Mouse (Mus musculus) embryo, embryonic 10.5 days (tissue): ENCODE results near the gene Aldh3b2.
"Not testable (repeated sequence)": the region's sequence is repeated elsewhere in the genome, so short reads cannot be mapped to it uniquely, and the experiment has no call there.

ENCODE experiments used
- DNase-seq: peaks from one replicate; pipeline ENCODE4 v3.0.0-alpha.2; 2015; ENCODE audit warnings: low spot score

The Aldh3b2 gene

DNA sequence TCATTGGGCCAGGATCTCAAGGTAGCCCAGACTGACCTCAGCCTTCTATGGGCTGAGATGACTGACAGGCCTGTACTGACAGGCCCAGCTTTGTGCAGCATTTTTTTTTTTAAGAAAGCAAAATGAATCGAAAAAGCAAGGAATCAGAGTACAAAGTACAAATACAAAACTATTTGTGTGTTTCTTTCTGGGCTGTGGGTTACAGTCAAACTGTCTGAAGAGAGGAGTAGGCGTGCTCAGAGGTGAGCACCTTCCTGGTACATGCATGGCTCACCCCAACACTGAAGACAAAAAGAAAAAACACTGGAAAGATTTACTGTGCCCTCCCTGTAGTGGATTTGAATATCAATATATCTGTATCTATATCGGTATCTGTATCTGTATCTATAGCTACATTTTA is 24.3 kb upstream of the Aldh3b2 start:
- DNase-seq: no peak

DNA sequence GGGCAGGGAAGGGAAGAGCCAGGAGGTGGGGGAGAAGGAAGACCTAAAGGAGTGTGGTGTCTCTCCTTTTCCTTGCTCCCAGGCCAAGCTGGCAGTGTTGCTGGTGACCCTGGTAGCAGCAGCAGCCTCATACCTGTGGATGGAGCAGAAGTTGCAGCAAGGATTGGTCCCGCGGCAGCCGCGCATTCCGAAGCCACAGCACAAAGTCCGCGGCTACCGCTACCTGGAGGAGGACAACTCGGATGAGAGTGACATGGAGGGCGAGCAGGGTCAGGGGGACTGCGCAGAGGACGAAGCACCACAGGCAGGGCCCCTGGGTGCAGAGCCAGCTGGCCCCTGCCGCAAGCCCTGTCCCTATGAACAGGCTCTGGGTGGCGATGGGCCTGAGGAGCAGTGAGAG is 23.6 kb upstream of the Aldh3b2 start:
- DNase-seq: no peak

GRCm38 (mm10) chr19:3950331-3950730 is 21.8 kb upstream of the Aldh3b2 start:
- no peak for DNase-seq

- DNase-seq: no peak
Measured at GRCm38 (mm10) chr19:3951461-3951860, 20.7 kb upstream of the Aldh3b2 start.

- DNase-seq: no peak
Measured at GRCm38 (mm10) chr19:3952099-3952498, 20.0 kb upstream of the Aldh3b2 start.

- no peak for DNase-seq
Measured at GRCm38 (mm10) chr19:3955033-3955432, 17.1 kb upstream of the Aldh3b2 start.

- no peak for DNase-seq
Measured at GRCm38 (mm10) chr19:3955804-3956203, 16.3 kb upstream of the Aldh3b2 start.

GRCm38 (mm10) chr19:3957296-3958036 is 14.7 kb upstream of the Aldh3b2 start:
- not testable (repeated sequence) for DNase-seq

- DNase-seq: no peak
Measured at GRCm38 (mm10) chr19:3958470-3958869, 13.7 kb upstream of the Aldh3b2 start, which contains the start of gene Aldh3b3. Gene Aldh3b3, plus strand, starts transcription at chr19:3958645.

DNA sequence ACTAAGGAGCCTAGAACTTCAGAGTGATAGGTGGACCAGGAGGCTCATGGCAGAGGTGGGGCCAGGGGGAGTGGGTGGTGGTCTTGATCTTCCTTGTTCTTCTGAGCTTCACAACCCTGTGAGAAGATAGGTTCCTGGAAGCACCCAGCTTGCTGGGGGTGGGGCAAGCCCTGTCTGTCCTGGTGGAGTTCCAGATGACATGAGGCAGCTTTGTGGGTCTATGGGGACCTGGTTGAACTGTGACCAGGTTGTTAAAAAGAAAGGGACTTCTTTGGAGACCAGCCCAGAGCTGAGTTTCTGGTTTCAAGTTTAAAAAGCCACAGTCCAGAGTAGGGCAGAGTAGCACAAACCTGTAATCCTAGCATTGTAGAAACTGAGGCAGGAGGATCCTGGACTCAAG is 13.1 kb upstream of the Aldh3b2 start:
- no peak for DNase-seq

DNA sequence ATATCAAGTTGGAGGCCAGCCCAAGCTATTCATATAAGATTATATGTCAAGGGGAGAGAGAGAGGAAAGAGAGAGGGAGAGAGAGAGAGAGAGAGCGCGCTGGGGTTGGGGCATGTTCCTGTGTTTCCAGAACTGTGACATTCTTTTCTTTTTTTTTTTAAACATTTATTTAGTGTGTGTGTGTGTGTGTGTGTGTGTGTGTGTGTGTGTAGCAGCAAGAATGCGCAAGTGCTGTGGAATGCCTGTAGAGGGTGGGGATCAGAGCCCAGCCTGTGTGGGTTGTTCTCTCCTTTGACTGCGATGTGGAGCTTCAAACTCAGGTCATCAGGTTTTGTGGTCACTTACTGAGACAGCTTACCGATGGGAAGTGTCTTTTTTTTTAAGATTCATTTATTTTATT is 11.9 kb upstream of the Aldh3b2 start:
- DNase-seq: no peak

DNA sequence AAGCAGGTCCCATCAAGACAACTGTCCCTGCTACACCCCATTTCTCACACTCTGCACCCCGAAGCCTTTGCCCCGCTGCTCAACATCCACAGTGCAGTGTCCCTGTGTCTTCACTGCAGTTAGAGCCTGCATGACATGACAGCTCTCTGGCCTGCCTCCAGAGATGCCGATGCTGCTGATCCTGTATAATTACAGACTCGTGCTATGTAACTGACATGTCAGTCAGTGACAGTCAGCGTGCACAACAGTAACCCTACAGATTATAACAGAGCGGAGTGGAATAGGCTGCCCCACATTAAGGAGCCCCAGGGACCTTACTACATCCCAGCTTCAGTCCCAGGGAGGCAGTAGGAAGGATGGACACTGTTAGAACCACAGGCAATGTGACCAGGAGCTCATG is 10.3 kb upstream of the Aldh3b2 start:
- DNase-seq: not testable (repeated sequence)

GRCm38 (mm10) chr19:3962469-3962868 is 9.7 kb upstream of the Aldh3b2 start:
- DNase-seq: no peak

DNA sequence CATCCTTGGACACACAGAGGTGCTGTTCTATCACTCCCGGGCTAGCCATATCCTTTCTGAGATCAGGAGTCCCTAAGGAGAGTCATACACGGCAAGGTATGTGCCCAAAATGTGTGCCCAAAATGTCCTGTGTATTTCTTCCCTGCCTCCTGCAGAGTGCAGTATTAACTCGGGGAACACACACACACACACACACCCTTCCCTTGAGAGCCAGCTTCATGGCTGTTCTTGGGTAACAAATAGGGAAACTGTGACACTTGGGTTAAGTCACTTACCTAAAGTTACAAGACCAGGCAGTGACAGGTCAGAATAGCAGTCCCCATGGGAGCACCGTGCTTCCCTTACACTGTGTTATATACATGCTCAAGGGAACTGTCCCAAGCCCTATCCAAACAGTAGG is 8.1 kb upstream of the Aldh3b2 start:
- no peak for DNase-seq

DNA sequence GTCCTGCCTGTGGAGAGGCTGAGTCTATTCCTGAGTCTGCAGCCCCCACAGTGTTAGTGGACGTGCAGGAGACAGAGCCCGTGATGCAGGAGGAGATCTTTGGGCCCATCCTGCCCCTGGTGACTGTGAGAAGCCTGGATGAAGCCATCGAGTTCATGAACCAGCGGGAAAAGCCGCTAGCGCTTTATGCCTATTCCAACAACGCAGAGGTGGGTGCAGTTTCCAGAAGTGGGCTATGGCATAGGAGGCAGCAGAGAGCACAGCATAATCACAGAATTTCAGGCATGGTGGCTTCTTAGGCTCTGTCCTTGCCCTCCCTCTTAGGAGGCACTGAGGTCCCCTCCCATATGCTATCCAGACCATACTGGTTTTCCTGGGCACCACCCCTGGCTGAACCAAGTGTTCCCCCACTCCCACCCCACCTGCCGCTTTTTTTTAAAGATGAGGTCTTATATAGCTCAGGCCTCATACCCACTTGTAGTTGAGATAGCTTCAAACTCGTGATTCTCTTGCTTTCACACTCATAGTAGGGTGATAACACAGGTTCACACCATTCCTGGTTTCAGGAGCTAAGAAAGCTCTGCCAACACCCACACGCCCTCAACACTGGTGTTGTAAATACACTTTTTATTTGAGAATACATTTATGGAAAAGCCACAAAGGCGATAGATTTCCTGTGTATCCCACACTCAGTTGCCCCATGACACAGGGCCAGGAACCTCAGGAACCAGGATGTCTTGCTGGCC is 5.6 kb upstream of the Aldh3b2 start:
- no peak for DNase-seq

GRCm38 (mm10) chr19:3967258-3967657 is 4.9 kb upstream of the Aldh3b2 start:
- no peak for DNase-seq

GRCm38 (mm10) chr19:3974608-3975007 is 2.5 kb downstream of the Aldh3b2 start:
- not testable (repeated sequence) for DNase-seq

DNA sequence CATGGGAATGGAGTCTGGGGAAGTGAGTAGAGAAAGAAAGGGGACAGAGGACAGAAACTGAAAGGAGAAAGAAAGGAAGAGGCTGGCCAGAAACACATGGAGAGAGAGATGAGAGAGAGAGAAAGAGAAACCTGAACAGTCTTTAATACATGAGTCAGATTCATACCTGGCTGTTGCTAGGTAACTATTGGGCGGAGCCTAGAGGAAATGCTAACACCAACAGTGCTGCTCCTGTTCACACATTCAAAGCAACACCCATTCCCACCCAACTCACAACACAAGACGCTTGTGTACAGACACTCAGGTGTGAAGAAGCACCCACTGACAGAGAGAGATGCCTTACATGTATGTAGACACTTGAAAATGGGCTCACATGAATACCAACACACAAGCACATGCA is 3.7 kb downstream of the Aldh3b2 start:
- DNase-seq: no peak

DNA sequence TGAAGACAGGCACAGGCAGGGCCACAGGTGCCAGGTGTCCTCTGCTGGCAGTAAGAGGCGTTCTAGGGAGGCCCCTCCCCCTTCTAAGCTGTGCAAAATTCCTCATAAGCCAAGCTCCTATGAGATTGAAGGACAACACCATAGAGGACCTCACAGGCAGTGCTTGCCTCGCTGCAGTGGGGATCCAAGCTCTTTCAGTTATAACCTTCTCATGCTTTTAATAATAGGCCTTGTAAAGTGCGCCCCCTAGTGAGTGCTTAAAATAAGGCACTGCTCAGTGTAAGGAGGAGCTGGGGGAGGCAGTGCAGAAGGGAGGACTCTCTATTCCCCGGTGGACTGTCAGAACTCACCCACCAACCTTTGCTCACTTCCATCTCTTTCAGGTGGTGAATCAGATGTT is 8.2 kb downstream of the Aldh3b2 start:
- peak; percentile 94 for DNase-seq

- DNase-seq: no peak
Measured at GRCm38 (mm10) chr19:3980917-3981316, 8.8 kb downstream of the Aldh3b2 start.

DNA sequence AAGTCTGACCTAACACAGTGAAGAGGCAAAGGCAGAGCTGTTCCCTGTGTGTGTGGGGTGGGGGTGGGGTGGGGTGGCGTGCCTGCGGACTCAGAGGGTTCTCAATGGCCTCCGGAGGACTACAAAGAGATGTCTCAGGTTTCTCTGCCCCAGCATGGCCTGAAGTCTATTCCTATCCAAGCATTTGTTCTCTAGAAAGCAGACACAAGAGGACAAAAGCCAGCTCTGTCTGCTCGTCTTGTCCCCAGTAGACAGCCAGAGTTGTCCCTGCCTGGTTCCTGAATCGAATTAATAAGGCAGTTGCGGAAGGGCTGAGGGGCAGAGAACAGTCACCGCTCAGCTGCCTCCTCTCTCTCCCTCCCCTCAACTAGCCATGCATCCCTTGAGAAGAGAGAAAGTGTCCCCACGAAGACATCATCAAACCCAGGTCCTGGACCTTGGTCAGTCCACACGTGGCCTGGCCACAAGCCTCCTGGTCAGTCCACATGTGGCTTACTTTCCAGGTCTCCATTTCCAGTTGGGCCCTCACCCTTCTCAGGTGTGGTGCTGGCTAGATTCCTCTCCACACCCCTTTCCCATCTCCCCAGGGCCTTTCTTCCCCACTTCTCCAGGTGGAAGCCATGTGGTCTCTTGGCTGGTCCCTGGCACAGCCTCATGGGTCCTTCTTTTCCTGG is 11.5 kb downstream of the Aldh3b2 start:
- DNase-seq: peak; percentile 54

DNA sequence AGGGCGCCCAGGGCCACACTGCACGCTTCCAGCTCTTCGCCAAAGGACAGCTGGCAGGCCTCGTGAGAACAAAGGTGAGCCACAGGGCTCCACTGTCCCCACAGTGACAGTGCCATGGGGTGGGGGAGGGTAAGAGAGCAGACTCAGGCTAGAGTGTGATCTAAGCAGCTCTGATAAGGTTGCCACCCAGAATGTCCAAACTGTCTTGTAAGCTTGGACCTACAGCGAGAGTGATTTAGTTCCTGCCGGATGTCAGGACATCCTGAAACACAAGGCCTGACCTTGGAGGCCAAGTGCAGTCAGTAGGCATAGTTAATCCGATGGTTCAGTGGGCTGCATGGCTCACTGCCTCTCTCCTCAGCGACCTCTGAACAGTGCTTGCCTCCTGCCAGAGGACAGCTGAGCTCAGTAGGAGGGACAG is 13.1 kb downstream of the Aldh3b2 start:
- peak; percentile 68 for DNase-seq

DNA sequence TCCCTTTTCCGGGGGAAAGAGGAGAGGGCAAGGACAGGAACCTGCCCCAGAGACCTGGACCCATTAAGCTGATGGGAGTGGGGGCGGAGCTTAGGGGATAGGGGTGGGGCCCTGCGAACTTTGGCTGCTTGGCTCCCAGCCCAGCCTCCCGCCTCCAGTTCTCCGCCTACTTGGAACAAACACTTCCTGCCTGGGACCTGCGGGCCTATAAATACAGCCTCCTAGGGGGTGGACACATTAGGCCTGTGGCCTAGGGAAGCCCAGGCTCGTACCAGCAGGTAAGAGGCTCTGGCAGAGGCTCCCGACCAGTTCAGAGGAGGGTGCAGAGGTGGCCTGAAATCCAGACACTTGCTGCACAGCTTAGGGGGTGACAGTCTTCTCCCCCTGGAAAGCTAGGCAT is 14.2 kb downstream of the Aldh3b2 start, which contains the start of gene Acy3:
Gene Acy3, plus strand, starts transcription at position 237 of the 400 bp plus-strand sequence.
- DNase-seq: peak; percentile 70
